Mouse (Mus musculus) heart, postnatal 14 days (tissue): Measurements from ENCODE around the gene Atp5mpl. TPM values are rescaled to one million over a fixed set of nuclear protein-coding genes. Genes with fewer than 3 reads are reported as not detected.

Experiments used
- DNase-seq, 2 experiments: peaks; one replicate each; pipeline ENCODE4 v3.0.0; 2021 to 2022
- intact Hi-C: fragments of 180-260 bp; cut with DNase I; formaldehyde crosslinking; loops from one replicate; pipeline ENCODE4 v1.15.1; 2025
- total RNA-seq, 2 experiments: library from RNA; stranded (reverse); gene quantifications; 2 replicates each; pipeline ENCODE4 v1.2.3; 2021

Gene Atp5mpl
- total RNA-seq, 2 experiments from 2014 or later: 1,406 to 1,431 TPM

DNA sequence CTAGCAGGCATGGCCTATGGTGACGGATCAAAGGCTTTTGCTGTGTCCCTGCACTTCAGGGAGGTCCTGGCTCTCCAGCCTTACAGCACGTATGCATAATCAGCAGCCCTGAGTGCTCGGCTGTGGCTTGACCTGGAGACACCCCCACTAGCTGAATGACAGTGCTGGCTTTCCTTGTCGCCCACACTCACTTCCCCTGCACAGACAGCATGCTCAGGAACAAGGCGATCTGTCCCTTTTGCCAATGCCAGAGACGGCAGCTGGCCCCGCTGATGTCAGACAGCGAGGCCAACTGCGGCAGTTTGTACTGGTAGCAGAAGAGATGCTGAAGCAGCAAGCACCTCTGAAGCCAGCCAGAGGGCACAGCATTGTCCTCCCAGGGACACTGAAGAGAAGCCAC is 46.7 kb downstream of the Atp5mpl start:
- intact Hi-C loops: no loop called here
- DNase-seq: no peak

DNA sequence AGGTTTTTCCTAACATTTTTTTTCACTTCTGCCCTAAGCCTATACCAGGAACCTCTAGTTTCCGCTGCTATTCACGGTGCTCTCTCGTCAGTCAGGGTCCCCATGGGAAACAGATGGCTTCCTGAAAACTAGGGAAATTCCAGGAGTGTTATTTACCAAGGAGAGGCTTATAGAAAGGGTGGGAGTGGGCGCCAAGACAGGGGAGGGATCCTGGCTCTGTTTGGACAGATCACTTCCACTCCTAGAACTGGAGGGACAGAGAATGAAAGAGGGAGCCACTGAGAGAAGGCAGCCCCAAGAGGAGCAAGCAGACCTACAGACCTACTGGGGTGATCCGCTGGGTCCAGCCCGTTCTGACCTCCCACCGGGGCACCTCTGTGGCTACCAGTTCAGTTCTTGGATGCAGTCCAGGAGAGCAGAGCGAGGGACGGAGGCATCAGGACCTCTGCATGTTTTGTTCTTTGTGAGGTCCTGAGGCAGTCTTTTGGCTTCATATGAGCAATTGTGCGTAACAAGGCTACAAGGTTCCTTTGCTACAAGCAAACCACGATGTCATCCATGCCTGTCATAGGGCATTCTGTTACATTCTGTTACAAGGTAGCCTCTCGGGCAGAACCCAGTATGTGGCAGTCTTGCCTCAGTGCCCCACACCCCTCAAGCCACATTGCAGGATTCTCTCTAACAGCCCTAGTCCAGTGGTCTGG is 50.1 kb downstream of the Atp5mpl start:
- intact Hi-C loops: no loop called here
- no peak for DNase-seq

DNA sequence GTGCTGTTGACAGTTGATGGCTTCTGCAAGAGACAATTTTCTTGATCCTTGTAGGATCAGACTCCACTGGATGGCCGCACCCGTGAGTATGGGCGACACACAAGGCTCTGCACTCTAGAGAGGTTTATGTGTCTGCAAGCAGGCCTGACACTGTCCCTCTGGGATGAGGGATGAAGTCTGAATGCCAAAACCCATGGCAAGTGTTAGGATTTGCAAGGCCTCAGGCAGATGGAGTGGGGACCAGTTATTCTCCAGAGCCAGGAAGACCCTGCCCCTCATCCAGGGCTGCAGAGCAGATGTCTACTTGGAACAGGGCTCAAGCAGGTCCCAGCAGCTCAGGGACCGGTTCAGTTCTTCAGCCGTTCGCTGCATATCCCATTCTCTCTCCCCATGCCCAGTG is 51.0 kb downstream of the Atp5mpl start:
- DNase-seq: no peak
- intact Hi-C loops: loop anchor here (2.0 kb wide), 1 partner anchor 19 kb away; no protein-coding TSS in a partner anchor

DNA sequence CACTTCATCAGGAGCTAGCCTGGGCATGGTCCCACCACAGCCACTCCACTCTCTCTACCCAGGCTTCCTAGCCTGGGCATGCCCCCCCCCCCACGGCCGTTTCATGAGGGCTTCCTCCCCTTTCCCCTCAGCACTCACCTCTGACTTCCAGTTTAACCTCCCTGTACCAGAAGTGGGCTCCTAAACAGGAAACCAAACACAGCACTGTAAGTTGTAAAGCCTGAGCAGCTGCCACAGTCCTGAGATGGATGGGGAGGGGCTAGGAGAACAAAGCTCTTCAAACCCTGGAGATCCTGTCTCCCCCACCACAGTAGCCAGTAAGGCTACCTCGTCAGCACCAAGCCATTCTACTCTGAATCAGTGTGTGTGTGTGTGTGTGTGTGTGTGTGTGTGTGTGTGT is 52.7 kb downstream of the Atp5mpl start:
- intact Hi-C loops: loop anchor here (2.0 kb wide), 1 partner anchor 17 kb away; no protein-coding TSS in a partner anchor
- no peak for DNase-seq

DNA sequence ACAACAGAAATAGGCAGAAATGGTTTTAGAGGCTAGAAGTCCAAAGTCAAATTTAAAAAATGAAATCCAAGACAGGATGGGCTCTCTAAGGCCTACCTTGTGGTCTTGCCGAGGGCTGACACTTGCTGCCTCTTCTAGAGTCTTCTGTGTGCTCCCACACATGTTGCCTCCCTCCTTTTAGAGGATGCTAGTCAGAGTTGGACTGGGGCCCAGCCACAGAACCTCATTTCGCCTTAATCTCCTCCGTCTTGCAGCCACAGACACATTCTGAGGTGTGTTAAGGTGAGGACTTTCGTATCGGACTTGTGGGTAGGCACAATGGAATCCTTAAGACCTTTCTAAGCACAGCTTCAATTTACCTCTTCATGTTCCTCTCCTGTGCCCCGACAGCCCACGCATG is 54.0 kb downstream of the Atp5mpl start:
- intact Hi-C loops: no loop called here
- no peak for DNase-seq

DNA sequence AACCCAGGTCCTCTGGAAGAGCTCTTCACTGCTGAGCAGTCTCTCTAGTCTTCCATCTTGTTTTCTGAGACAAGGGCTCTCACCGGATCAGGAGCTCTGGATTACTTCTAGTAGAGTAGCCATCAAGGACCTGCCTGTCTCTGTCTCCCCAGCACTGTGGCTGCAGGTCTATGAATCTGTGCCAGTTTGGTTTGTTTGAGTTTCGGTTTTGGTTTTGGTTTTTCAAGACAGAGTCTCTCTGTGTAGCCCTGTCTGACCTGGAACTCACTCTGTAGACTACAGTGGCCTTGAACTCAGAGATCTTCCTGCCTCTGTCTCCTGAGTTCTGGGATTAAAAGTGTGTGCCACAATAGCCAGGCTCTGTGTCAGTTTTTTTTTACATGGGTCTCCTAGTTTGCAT is 55.0 kb downstream of the Atp5mpl start:
- intact Hi-C loops: no loop called here
- no peak for DNase-seq

Other genes with a start within 250 kb of the Atp5mpl start
- 100 to 1,000 TPM; 120 to 129 TPM for gene Klc1, start 208.1 kb downstream of the Atp5mpl start, total RNA-seq
- 1 to 10 TPM; 2.1 to 3.1 TPM for gene Xrcc3, start 153.1 kb downstream of the Atp5mpl start, total RNA-seq
- gene Zfyve21, start 152.8 kb downstream of the Atp5mpl start, total RNA-seq: 10 to 100 TPM; 55.3 to 59.7 TPM
- 10 to 100 TPM; 21.1 to 21.5 TPM for gene Ppp1r13b, start 58.9 kb downstream of the Atp5mpl start, total RNA-seq
- 1 to 10 TPM in 1 of 2 experiments, under 1 TPM in 1; 0.17 to 1.1 TPM for gene Tdrd9, start 4.6 kb upstream of the Atp5mpl start, total RNA-seq
- gene Rd3l, start 14.3 kb upstream of the Atp5mpl start, total RNA-seq: under 1 TPM in 1 of 2 experiments, not detected in 1; 0.34 TPM
- 1 to 10 TPM in 1 of 2 experiments, under 1 TPM in 1; 0.37 to 2.2 TPM for gene Aspg, start 139.7 kb upstream of the Atp5mpl start, total RNA-seq
- gene Kif26a, start 179.2 kb upstream of the Atp5mpl start, total RNA-seq: 10 to 100 TPM; 22.0 to 23.1 TPM